Mouse (Mus musculus): ENCODE data around the gene Slc39a9. TPM values are rescaled to one million over a fixed set of nuclear protein-coding genes. Genes with fewer than 3 reads are reported as not detected.

Slc39a9 gene
- polyA plus RNA-seq (2017; shearing (Covaris generic)) = 25.0 TPM

GRCm38 (mm10) chr12:80643693-80644505, at the start of gene Slc39a9, which contains the start of gene Erh:
Gene Slc39a9 (plus strand): TSS chr12:80643883.
Gene Erh (minus strand): TSS chr12:80644341.

GRCm38 (mm10) chr12:80692269-80692972, 48.7 kb downstream of the Slc39a9 start, which contains the start of gene Plekhd1:
Gene Plekhd1 (plus strand): TSS chr12:80692591.

Other genes with a start within 250 kb of the Slc39a9 start
- gene Dcaf5, start 207.3 kb upstream of the Slc39a9 start, polyA plus RNA-seq (2017; shearing (Covaris generic)) = 61.1 TPM
- gene Exd2, start 180.8 kb upstream of the Slc39a9 start, polyA plus RNA-seq (2017; shearing (Covaris generic)) = 37.1 TPM
- gene Galnt16, start 125.6 kb upstream of the Slc39a9 start, polyA plus RNA-seq (2017; shearing (Covaris generic)) = not detected
- gene Erh, start 458 bp downstream of the Slc39a9 start, polyA plus RNA-seq (2017; shearing (Covaris generic)) = 44.9 TPM
- gene Plekhd1, start 48.7 kb downstream of the Slc39a9 start, polyA plus RNA-seq (2017; shearing (Covaris generic)) = not detected
- gene Ccdc177, start 116.8 kb downstream of the Slc39a9 start, polyA plus RNA-seq (2017; shearing (Covaris generic)) = not detected
- 176 TPM for gene Susd6, start 146.6 kb downstream of the Slc39a9 start, polyA plus RNA-seq (2017; shearing (Covaris generic))